Mouse (Mus musculus): ENCODE measurements around the gene Pabpc6. TPM values are rescaled to one million over a fixed set of nuclear protein-coding genes. Genes with fewer than 3 reads are reported as not detected.

Gene Pabpc6
- not detected for total RNA-seq (2021)
- polyA plus RNA-seq (2012; rRNA removed): 0.06 TPM in 1 of 2 replicates, not detected in the other
- long read RNA-seq: 0 reads

DNA sequence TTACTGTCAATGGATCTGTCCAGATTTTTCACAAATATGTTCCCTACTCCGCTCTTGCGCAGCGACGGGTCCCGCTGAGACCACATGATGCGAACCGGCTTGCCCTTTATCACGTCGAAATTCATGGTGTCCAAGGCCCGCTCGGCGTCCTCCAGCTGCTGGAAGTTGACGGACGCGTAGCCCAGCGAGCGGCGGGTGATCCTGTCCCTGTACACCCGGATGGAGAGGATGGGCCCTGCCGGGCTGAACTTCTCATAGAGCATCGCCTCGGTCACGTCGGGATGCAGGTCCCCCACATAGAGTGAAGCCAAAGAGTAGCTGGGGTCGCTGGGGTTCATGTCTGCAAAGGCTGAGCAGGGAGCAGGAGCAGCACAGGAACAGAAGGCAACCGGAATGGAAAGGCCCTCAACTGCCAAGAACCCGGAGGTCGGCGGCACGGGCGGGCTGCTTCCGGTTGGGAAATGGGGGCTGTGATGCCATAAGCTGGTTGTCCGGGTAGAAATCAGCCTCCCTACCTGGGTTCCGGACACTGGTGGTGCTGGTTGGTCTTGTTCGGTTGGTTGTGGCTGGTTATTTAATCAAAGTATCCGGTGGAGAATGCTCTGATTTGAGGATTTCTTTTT, at the start of gene Pabpc6:
TSS of gene Pabpc6 (minus strand) at position 435 of the 623 bp plus-strand sequence.
- H3K79me2 ChIP-seq (replicated peaks; ENCODE audit: control insufficient read depth, insufficient read depth, low read length): no peaks in the 10 kb centered on the region
- 91% methylated on average over 36 of the region's 36 CpGs for WGBS
- no peaks in the 10 kb centered on the region for H3K36me3 ChIP-seq (ENCODE audit: control insufficient read depth, insufficient read depth, low read length)
- H3K4me3 ChIP-seq: no peak within 1 kb of the TSS
- no peak within 1 kb of the TSS for H3K9ac ChIP-seq (ENCODE audit: low read depth, low read length)
- intact Hi-C loops (cut with DNase I): no loop called here
- no peak for DNase-seq
- H3K4me1 ChIP-seq (ENCODE audit: control insufficient read depth, insufficient read depth, low read length): no peaks in the 10 kb centered on the region
- no peak within 1 kb of the TSS for H3K27ac ChIP-seq
- TF ChIP-seq POLR2A (IDR thresholded peaks at IDR 0.05; ENCODE audit: insufficient read depth, low read depth, low read length): no peak
- no peaks in the 10 kb centered on the region for H3K27me3 ChIP-seq (ENCODE audit: control insufficient read depth, insufficient read depth, low read length)

DNA sequence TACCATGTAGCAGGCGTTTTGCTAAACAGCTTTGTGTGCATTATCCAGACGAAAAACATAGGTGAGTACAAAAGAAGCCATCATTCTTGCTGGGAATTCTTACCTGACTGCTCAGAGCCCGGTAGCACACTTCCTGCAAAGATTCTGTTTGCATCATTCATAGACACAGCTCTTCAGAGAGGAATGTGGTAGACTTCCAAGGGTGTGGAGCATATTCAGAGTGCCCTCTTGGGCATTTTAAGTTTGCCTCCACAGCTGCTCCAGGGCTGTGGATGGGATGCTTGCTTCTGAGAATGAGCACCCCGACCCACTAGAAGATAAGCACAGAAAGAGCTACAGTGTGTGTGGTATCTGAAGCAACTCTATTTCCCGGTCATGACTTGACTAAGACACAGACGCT, 41.4 kb upstream of the Pabpc6 start:
- Histone ChIP-seq H3K27ac (no peak overlapping the region), H3K36me3 (ENCODE audit: control insufficient read depth, insufficient read depth, low read length) (no peaks in the 10 kb centered on the region), H3K79me2 (replicated peaks; ENCODE audit: control insufficient read depth, insufficient read depth, low read length) (no peaks in the 10 kb centered on the region), H3K4me3 (no peak overlapping the region), H3K9ac (ENCODE audit: low read depth, low read length) (no peak overlapping the region), H3K27me3 (ENCODE audit: control insufficient read depth, insufficient read depth, low read length) (no peaks in the 10 kb centered on the region), H3K4me1 (ENCODE audit: control insufficient read depth, insufficient read depth, low read length) (no peaks in the 10 kb centered on the region)
- intact Hi-C loops (cut with DNase I): no loop called here
- WGBS: 65% methylated on average over 6 of the region's 6 CpGs
- TF ChIP-seq EP300 (IDR thresholded peaks at IDR 0.05; ENCODE audit: insufficient read depth, low read depth, low read length): no peak
- TF ChIP-seq POLR2A (IDR thresholded peaks at IDR 0.05; ENCODE audit: insufficient read depth, low read depth, low read length): no peak
- no peak for TF ChIP-seq CTCF (IDR thresholded peaks at IDR 0.05)
- no peak for DNase-seq

- Histone ChIP-seq H3K27ac (no peak overlapping the region), H3K4me1 (ENCODE audit: control insufficient read depth, insufficient read depth, low read length) (no peaks in the 10 kb centered on the region), H3K9ac (ENCODE audit: low read depth, low read length) (no peak overlapping the region), H3K27me3 (ENCODE audit: control insufficient read depth, insufficient read depth, low read length) (no peaks in the 10 kb centered on the region), H3K4me3 (no peak overlapping the region), H3K79me2 (replicated peaks; ENCODE audit: control insufficient read depth, insufficient read depth, low read length) (no peaks in the 10 kb centered on the region), H3K36me3 (ENCODE audit: control insufficient read depth, insufficient read depth, low read length) (no peaks in the 10 kb centered on the region)
- DNase-seq: no peak
- 88% methylated on average over 3 of the region's 3 CpGs for WGBS
- intact Hi-C loops (cut with DNase I): no loop called here
- TF ChIP-seq CTCF (IDR thresholded peaks at IDR 0.05) (no peak), EP300 (IDR thresholded peaks at IDR 0.05; ENCODE audit: insufficient read depth, low read depth, low read length) (no peak), POLR2A (IDR thresholded peaks at IDR 0.05; ENCODE audit: insufficient read depth, low read depth, low read length) (no peak)
Measured at GRCm38 (mm10) chr17:9708888-9709287, 39.4 kb upstream of the Pabpc6 start.

GRCm38 (mm10) chr17:9707356-9707755, 37.8 kb upstream of the Pabpc6 start:
- TF ChIP-seq CTCF (IDR thresholded peaks at IDR 0.05) (no peak), EP300 (IDR thresholded peaks at IDR 0.05; ENCODE audit: insufficient read depth, low read depth, low read length) (no peak), POLR2A (IDR thresholded peaks at IDR 0.05; ENCODE audit: insufficient read depth, low read depth, low read length) (no peak)
- 78% methylated on average over 1 of the region's 1 CpGs for WGBS
- H3K4me1 ChIP-seq (ENCODE audit: control insufficient read depth, insufficient read depth, low read length): no peaks in the 10 kb centered on the region
- no peaks in the 10 kb centered on the region for H3K27me3 ChIP-seq (ENCODE audit: control insufficient read depth, insufficient read depth, low read length)
- no peak overlapping the region for H3K9ac ChIP-seq (ENCODE audit: low read depth, low read length)
- H3K27ac ChIP-seq: no peak overlapping the region
- intact Hi-C loops (cut with DNase I): no loop called here
- no peaks in the 10 kb centered on the region for H3K36me3 ChIP-seq (ENCODE audit: control insufficient read depth, insufficient read depth, low read length)
- no peak overlapping the region for H3K4me3 ChIP-seq
- no peak for DNase-seq
- H3K79me2 ChIP-seq (replicated peaks; ENCODE audit: control insufficient read depth, insufficient read depth, low read length): no peaks in the 10 kb centered on the region

DNA sequence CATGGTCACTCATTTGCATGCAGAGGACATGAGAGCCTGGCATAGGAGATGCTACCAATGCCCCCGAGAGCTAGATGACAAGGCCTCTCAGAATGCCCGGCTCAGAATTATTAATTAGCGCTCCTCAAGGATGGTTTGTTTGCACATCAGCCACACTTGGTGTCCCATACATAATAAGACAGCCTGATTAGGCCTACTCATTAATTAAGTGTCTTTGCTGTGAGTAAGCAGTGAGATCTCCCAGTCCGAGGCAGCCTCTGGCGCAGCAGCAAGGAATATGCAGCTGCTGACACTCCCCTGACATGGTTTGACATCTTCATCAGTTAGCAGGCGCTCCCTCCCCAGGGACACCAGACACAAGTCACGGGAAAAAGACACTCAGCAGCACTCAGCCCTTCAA, 28.2 kb upstream of the Pabpc6 start:
- TF ChIP-seq POLR2A (IDR thresholded peaks at IDR 0.05; ENCODE audit: insufficient read depth, low read depth, low read length): no peak
- TF ChIP-seq CTCF (IDR thresholded peaks at IDR 0.05): no peak
- TF ChIP-seq EP300 (IDR thresholded peaks at IDR 0.05; ENCODE audit: insufficient read depth, low read depth, low read length): no peak
- H3K4me1 ChIP-seq (ENCODE audit: control insufficient read depth, insufficient read depth, low read length): no peaks in the 10 kb centered on the region
- WGBS: 76% methylated on average over 7 of the region's 7 CpGs
- H3K27ac ChIP-seq: no peak overlapping the region
- H3K4me3 ChIP-seq: no peak overlapping the region
- intact Hi-C loops (cut with DNase I): no loop called here
- no peaks in the 10 kb centered on the region for H3K79me2 ChIP-seq (replicated peaks; ENCODE audit: control insufficient read depth, insufficient read depth, low read length)
- H3K9ac ChIP-seq (ENCODE audit: low read depth, low read length): no peak overlapping the region
- DNase-seq: no peak
- no peaks in the 10 kb centered on the region for H3K27me3 ChIP-seq (ENCODE audit: control insufficient read depth, insufficient read depth, low read length)
- H3K36me3 ChIP-seq (ENCODE audit: control insufficient read depth, insufficient read depth, low read length): no peaks in the 10 kb centered on the region

DNA sequence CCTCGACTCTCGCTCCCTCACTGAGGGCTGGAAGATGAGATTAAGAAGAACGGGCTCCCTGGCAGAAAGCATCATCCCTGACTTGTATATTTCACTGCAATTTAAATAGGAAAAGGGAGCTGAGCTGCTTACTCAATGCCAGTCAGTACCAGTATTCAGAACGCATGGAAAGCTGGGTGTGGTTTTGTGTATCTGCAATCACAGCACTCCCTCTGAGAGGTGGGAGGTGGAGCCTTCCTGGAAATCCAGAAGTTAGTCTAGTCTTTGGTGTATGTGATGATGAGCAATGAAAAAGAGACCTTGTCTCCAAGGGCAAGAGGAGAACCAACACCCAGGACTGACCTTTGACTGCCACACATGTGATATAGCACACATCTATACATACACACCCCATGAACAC, 21.7 kb upstream of the Pabpc6 start:
- Histone ChIP-seq H3K27ac (no peak overlapping the region), H3K79me2 (replicated peaks; ENCODE audit: control insufficient read depth, insufficient read depth, low read length) (no peaks in the 10 kb centered on the region), H3K36me3 (ENCODE audit: control insufficient read depth, insufficient read depth, low read length) (no peaks in the 10 kb centered on the region), H3K27me3 (ENCODE audit: control insufficient read depth, insufficient read depth, low read length) (no peaks in the 10 kb centered on the region), H3K4me1 (ENCODE audit: control insufficient read depth, insufficient read depth, low read length) (no peaks in the 10 kb centered on the region), H3K4me3 (no peak overlapping the region), H3K9ac (ENCODE audit: low read depth, low read length) (no peak overlapping the region)
- 67% methylated on average over 4 of the region's 4 CpGs for WGBS
- DNase-seq: no peak
- TF ChIP-seq POLR2A (IDR thresholded peaks at IDR 0.05; ENCODE audit: insufficient read depth, low read depth, low read length) (no peak), EP300 (IDR thresholded peaks at IDR 0.05; ENCODE audit: insufficient read depth, low read depth, low read length) (no peak)
- intact Hi-C loops (cut with DNase I): no loop called here
